Mouse (Mus musculus) midbrain, embryonic 14.5 days (tissue): Measurements from ENCODE around the gene Egflam. TPM values are rescaled to one million over a fixed set of nuclear protein-coding genes. Genes with fewer than 3 reads are reported as not detected.

Source experiments
- ATAC-seq: fragments of 200-750 bp; cut with Nextera tagmentation; 2 replicates; pipeline ENCODE4 v1.8.0; 2017; ENCODE audit warnings: moderate number of reproducible peaks, moderate library complexity; ENCODE audit not compliant: low FRiP score, low TSS enrichment
- DNase-seq: peaks from one replicate; pipeline ENCODE4 v3.0.0-alpha.2; 2015
- H3K27ac ChIP-seq: fragments of 300-500 bp; sonication (generic); replicated peaks from 2 replicates; pipeline ENCODE4 v1.5.1; 2014; ENCODE audit warnings: mild to moderate bottlenecking, low read depth, low read length, moderate library complexity
- H3K27me3 ChIP-seq: fragments of 300-500 bp; sonication (generic); 2 replicates; pipeline ENCODE4 v1.6.1; 2014; ENCODE audit warnings: low read length, control low read depth, mixed read lengths; ENCODE audit not compliant: control insufficient read depth, insufficient read depth
- H3K36me3 ChIP-seq: fragments of 300-500 bp; sonication (generic); 2 replicates; pipeline ENCODE4 v1.6.1; 2014; ENCODE audit warnings: low read length, control low read depth; ENCODE audit not compliant: control insufficient read depth, insufficient read depth
- H3K4me1 ChIP-seq: fragments of 300-500 bp; sonication (generic); 2 replicates; pipeline ENCODE4 v1.6.1; 2014; ENCODE audit warnings: mild to moderate bottlenecking, antibody characterized with exemption, low read length, control low read depth; ENCODE audit not compliant: control insufficient read depth, insufficient read depth
- H3K4me2 ChIP-seq: fragments of 300-500 bp; sonication (generic); 2 replicates; pipeline ENCODE4 v1.6.1; 2014; ENCODE audit warnings: mild to moderate bottlenecking, low read length, moderate library complexity
- H3K4me3 ChIP-seq: fragments of 300-500 bp; sonication (generic); replicated peaks from 2 replicates; pipeline ENCODE4 v1.5.1; 2014; ENCODE audit warnings: low read depth, low read length
- H3K9ac ChIP-seq: fragments of 300-500 bp; sonication (generic); replicated peaks from 2 replicates; pipeline ENCODE4 v1.6.1; 2014; ENCODE audit warnings: mild to moderate bottlenecking, low read length, moderate library complexity
- H3K9me3 ChIP-seq: fragments of 300-500 bp; sonication (generic); 2 replicates; pipeline ENCODE4 v1.6.1; 2016; ENCODE audit warnings: low read length, control low read depth, mixed read lengths; ENCODE audit not compliant: control insufficient read depth
- WGBS: fragments of 180-500 bp; shearing (Covaris S2); extraction: QIAGEN DNeasy Blood & Tissue Kit; methylation state at CpG from one replicate; pipeline ENCODE4 v1.1.7; 2014; 5-methylcytosine and 5-hydroxymethylcytosine counted together
- polyA plus RNA-seq: library from polyadenylated mRNA; unstranded; fragments of >200 nt; fragmentation: Nextera tagmentation; extraction: Ambion mirVana; gene quantifications from 2 replicates; pipeline ENCODE4 v1.2.1, GENCODE M21; 2014

Gene Egflam
- polyA plus RNA-seq, 1 experiment from 2014 or later, result 8.4 TPM

- DNase-seq (peak; percentile 9), ATAC-seq (no peak)
These were observed 116.6 kb downstream of the Egflam start for GRCm38 (mm10) chr15:7281579-7281978.

GRCm38 (mm10) chr15:7263822-7264221 lies 134.4 kb downstream of the Egflam start:
- H3K27me3 ChIP-seq, result no peaks in the 10 kb centered on the region
- no peaks in the 10 kb centered on the region for H3K36me3 ChIP-seq
- WGBS, result 12% methylated on average over 3 of the region's 3 CpGs
- no peak overlapping the region for H3K27ac ChIP-seq
- DNase-seq (peak; percentile 80), ATAC-seq (peak; percentile 46; the same call in 1 of the 2 replicates)
- H3K4me1 ChIP-seq, result no peaks in the 10 kb centered on the region
- H3K9ac ChIP-seq, result no peak overlapping the region
- no peak overlapping the region for H3K4me3 ChIP-seq
- H3K4me2 ChIP-seq, result no peak overlapping the region
- H3K9me3 ChIP-seq, result no peaks in the 10 kb centered on the region

More at GRCm38 (mm10) chr15:7281579-7281978, 116.6 kb downstream of the Egflam start:
- Histone ChIP-seq H3K9me3 (no peaks in the 10 kb centered on the region), H3K27me3 (no peaks in the 10 kb centered on the region), H3K4me2 (no peak overlapping the region), H3K9ac (no peak overlapping the region), H3K36me3 (no peaks in the 10 kb centered on the region), H3K4me3 (no peak overlapping the region), H3K4me1 (no peaks in the 10 kb centered on the region), H3K27ac (no peak overlapping the region)
- 55% methylated on average over 6 of the region's 6 CpGs for WGBS

GRCm38 (mm10) chr15:7263339-7263738 lies 134.9 kb downstream of the Egflam start:
- Histone ChIP-seq H3K27me3 (no peaks in the 10 kb centered on the region), H3K9ac (no peak overlapping the region), H3K27ac (no peak overlapping the region), H3K4me3 (no peak overlapping the region), H3K9me3 (no peaks in the 10 kb centered on the region), H3K36me3 (no peaks in the 10 kb centered on the region), H3K4me2 (no peak overlapping the region), H3K4me1 (no peaks in the 10 kb centered on the region)
- WGBS, result 92% methylated on average over 9 of the region's 9 CpGs
- DNase-seq (no peak), ATAC-seq (no peak)

- no peaks in the 10 kb centered on the region for H3K36me3 ChIP-seq
- no peak overlapping the region for H3K9ac ChIP-seq
- no peak for ATAC-seq
- no peak overlapping the region for H3K27ac ChIP-seq
- no peaks in the 10 kb centered on the region for H3K9me3 ChIP-seq
- no peak overlapping the region for H3K4me2 ChIP-seq
- no peaks in the 10 kb centered on the region for H3K27me3 ChIP-seq
- H3K4me3 ChIP-seq, result no peak overlapping the region
- WGBS, result 81% methylated on average over 1 of the region's 1 CpGs
- no peak for DNase-seq
- H3K4me1 ChIP-seq, result no peaks in the 10 kb centered on the region
These were observed 136.8 kb downstream of the Egflam start for GRCm38 (mm10) chr15:7261371-7261770.

- Histone ChIP-seq H3K36me3 (no peaks in the 10 kb centered on the region), H3K9ac (no peak overlapping the region), H3K27ac (no peak overlapping the region), H3K4me2 (no peak overlapping the region), H3K9me3 (no peaks in the 10 kb centered on the region), H3K4me3 (no peak overlapping the region), H3K27me3 (no peaks in the 10 kb centered on the region), H3K4me1 (no peaks in the 10 kb centered on the region)
- ATAC-seq, result no peak
- no peak for DNase-seq
- 90% methylated on average over 3 of the region's 3 CpGs for WGBS
These were observed 141.6 kb downstream of the Egflam start for GRCm38 (mm10) chr15:7256577-7256976.

- no peak for ATAC-seq
- no peak for DNase-seq
- Histone ChIP-seq H3K4me2 (no peak overlapping the region), H3K36me3 (no peaks in the 10 kb centered on the region), H3K27me3 (no peaks in the 10 kb centered on the region), H3K4me1 (no peaks in the 10 kb centered on the region), H3K4me3 (no peak overlapping the region), H3K9ac (no peak overlapping the region), H3K9me3 (no peaks in the 10 kb centered on the region), H3K27ac (no peak overlapping the region)
- 96% methylated on average over 6 of the region's 6 CpGs for WGBS
These were observed 144.9 kb downstream of the Egflam start for GRCm38 (mm10) chr15:7253326-7253725.

- WGBS, result 71% methylated on average over 12 of the region's 12 CpGs
- DNase-seq (no peak), ATAC-seq (no peak)
- Histone ChIP-seq H3K36me3 (no peaks in the 10 kb centered on the region), H3K4me1 (no peaks in the 10 kb centered on the region), H3K27me3 (no peaks in the 10 kb centered on the region), H3K27ac (no peak overlapping the region), H3K9ac (no peak overlapping the region), H3K4me2 (no peak overlapping the region), H3K9me3 (no peaks in the 10 kb centered on the region), H3K4me3 (no peak overlapping the region)
These were observed 146.0 kb downstream of the Egflam start for GRCm38 (mm10) chr15:7252106-7252636.

- Histone ChIP-seq H3K4me1 (no peaks in the 10 kb centered on the region), H3K9me3 (no peaks in the 10 kb centered on the region), H3K36me3 (no peaks in the 10 kb centered on the region), H3K9ac (no peak overlapping the region), H3K4me2 (no peak overlapping the region), H3K27ac (no peak overlapping the region), H3K27me3 (no peaks in the 10 kb centered on the region), H3K4me3 (no peak overlapping the region)
- ATAC-seq (no peak), DNase-seq (no peak)
- 97% methylated on average over 9 of the region's 9 CpGs for WGBS
These were observed 147.2 kb downstream of the Egflam start for GRCm38 (mm10) chr15:7251042-7251441.

GRCm38 (mm10) chr15:7249216-7249615 lies 149.0 kb downstream of the Egflam start:
- H3K9me3 ChIP-seq, result no peaks in the 10 kb centered on the region
- H3K9ac ChIP-seq, result no peak overlapping the region
- WGBS, result 88% methylated on average over 4 of the region's 4 CpGs
- H3K27me3 ChIP-seq, result no peaks in the 10 kb centered on the region
- H3K4me1 ChIP-seq, result no peaks in the 10 kb centered on the region
- no peak for DNase-seq
- H3K27ac ChIP-seq, result no peak overlapping the region
- H3K4me3 ChIP-seq, result no peak overlapping the region
- no peaks in the 10 kb centered on the region for H3K36me3 ChIP-seq
- H3K4me2 ChIP-seq, result no peak overlapping the region
- no peak for ATAC-seq
